Mouse (Mus musculus) common myeloid progenitor, adult 5-6 weeks (primary cell): ENCODE data around the gene AU018091. TPM values are rescaled to one million over a fixed set of nuclear protein-coding genes. Genes with fewer than 3 reads are reported as not detected.
"Not testable (repeated sequence)": the region's sequence is repeated elsewhere in the genome, so short reads cannot be mapped to it uniquely, and the experiment has no call there.

Experiments
- ATAC-seq: replicated peaks from 2 replicates; pipeline ENCODE4 v1.8.0; 2016; ENCODE audit warnings: low read depth, mild to moderate bottlenecking, moderate TSS enrichment, inconsistent platforms; ENCODE audit not compliant: poor library complexity, severe bottlenecking
- total RNA-seq: library from RNA; stranded (forward); fragments of 200-1000, 187-1606 nt; gene quantifications from 2 replicates; pipeline ENCODE4 v1.2.3, GENCODE M21; 2017

The AU018091 gene
- total RNA-seq, 1 experiment from 2014 or later: not detected

DNA sequence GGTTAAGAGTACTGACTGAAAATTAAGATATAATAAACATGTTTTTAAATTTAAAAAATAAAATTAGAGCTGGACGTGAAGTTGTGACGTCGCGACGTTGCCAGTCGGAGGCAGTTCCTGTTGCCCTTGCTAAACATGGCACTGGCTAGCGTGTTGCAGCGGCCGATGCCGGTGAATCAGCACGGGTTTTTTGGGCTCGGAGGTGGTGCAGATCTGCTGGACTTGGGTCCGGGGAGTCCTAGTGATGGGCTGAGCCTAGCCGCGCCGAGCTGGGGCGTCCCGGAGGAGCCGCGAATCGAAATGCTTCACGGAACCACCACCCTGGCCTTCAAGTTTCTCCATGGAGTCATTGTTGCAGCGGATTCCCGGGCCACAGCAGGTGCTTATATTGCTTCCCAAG is 12.0 kb upstream of the AU018091 start:
- 0 out of 2 replicates have a peak, but pooled peaks have one; percentile 22 for ATAC-seq

- ATAC-seq: no peak
These were observed 707 bp downstream of the AU018091 start for GRCm38 (mm10) chr7:3168296-3168695.

DNA sequence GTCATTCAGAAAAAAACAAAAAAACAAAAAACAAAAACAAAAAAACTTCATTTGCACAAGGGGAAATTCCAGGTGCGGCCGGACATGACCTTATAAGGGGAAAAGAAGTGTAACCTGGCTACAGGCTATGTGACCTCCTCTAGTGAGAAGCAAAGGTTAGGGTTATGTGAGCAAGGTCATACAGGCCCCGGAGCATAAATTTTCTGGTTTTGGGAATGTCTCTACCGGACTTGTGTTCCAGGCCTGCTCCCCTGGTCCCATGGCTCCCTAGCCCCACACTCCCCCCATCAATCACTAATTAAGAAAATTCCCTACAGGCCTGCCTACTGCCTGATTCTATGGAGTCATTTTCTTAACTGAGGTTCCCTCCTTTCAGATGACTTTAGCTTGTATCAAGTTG is 2.7 kb downstream of the AU018091 start:
- ATAC-seq: no peak

- ATAC-seq: no peak
These were observed 4.0 kb downstream of the AU018091 start for GRCm38 (mm10) chr7:3164991-3165390.

GRCm38 (mm10) chr7:3164381-3164780 is 4.6 kb downstream of the AU018091 start:
- no peak for ATAC-seq

DNA sequence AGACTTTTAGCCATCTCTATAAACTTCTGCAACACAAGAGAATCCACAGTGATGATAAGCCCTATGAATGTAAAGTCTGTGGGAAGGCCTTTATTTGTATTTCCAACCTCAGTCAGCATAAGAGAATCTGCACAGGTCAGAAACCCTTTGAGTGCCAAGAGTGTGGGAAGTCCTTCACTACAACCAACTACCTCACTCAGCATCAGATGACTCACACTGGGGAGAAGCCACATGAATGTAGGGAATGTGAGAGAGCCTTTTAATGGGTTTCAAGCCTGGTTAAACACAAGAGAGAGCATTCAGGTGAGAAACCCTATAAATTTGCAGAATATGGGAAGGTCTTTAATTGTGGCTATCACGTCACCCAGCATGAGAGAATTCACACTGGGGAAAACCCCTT is 18.6 kb downstream of the AU018091 start:
- ATAC-seq: no peak

GRCm38 (mm10) chr7:3146072-3146471 is 22.9 kb downstream of the AU018091 start:
- ATAC-seq: no peak

DNA sequence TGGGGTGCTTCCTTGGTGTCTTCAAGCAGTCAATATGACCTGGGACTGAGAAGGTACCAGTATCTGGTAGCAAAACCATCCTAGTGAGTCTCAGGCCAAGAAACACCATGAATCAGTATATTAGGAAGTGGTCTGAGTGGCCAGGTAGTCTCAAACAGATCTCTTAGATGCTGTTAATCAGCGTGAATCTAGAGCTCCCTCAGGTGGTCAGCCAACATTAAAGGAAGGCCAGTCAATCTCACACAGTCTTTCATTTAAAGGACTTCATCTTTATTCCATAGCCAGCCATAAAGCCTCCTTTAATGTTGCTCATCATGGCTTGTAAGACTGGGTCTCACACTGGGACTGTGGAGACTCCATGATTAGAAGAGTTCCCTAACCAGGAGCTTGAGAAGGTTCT is 25.7 kb downstream of the AU018091 start:
- ATAC-seq: no peak

DNA sequence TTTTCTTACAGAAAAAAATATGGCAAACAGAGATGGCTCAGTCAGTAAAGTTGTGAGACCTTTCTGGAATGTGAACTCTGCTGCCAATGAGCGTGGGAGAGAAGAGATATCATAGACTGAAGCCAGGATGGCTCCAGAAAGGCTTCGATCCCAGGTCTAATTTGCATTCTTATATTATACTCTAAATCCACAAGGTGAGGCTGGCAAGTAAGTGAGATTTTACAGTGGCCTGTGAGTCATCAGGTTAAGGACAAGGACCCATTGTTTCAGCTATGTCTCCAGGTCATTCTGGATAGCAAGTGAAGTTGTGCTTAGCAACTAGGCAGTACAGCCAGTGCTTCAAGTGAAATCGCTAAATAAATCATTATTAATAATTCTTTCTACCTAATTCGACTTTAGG is 33.4 kb downstream of the AU018091 start:
- no peak for ATAC-seq

- ATAC-seq: no peak
These were observed 34.3 kb downstream of the AU018091 start for GRCm38 (mm10) chr7:3134654-3135053.

GRCm38 (mm10) chr7:3130342-3130741 is 38.7 kb downstream of the AU018091 start:
- no peak for ATAC-seq

- ATAC-seq: not testable (repeated sequence)
These were observed 40.4 kb downstream of the AU018091 start for GRCm38 (mm10) chr7:3128564-3128963.

GRCm38 (mm10) chr7:3111193-3111592 is 57.8 kb downstream of the AU018091 start:
- not testable (repeated sequence) for ATAC-seq

DNA sequence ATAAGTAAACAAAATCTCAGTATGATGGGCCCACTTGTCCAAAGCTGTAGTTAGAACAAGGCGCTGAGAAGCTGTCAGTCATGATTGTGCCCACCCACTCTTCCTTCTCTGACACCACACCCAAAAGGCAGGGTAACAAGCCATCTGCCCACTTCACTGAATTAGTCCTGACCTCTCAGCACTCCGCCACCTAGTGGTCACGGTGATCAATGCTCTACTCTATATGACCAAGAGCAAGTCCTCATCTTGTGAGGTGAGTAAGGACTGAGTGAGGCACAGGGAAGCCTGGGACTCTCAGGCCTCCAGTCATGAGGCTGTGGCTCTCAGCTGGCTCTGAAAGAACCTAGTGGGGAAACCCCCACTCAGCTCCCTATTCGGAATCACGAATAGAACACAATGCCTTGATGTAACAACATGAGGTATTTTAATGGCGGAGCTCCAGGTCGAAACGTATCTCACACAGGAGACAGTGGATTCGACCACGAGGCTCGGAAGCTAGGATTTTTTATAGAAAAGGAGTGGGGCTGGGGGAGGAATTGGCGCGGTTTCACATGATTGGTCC is 62.4 kb downstream of the AU018091 start:
- not testable (repeated sequence) for ATAC-seq

Other genes with a start within 250 kb of the AU018091 start
- 0.23 TPM in 1 of 2 replicates, not detected in the other for gene Nlrp12, start 80.5 kb upstream of the AU018091 start, total RNA-seq
- 3.9 and 4.1 TPM in 2 replicates for gene Myadm, start 119.9 kb upstream of the AU018091 start, total RNA-seq
- gene Prkcg, start 120.0 kb upstream of the AU018091 start, total RNA-seq: not detected in 2 replicates
- not detected in 2 replicates for gene Cacng7, start 163.8 kb upstream of the AU018091 start, total RNA-seq
- gene Cacng8, start 221.5 kb upstream of the AU018091 start, total RNA-seq: not detected in 2 replicates